Mouse (Mus musculus) CH12F3 (cell line): ENCODE results near the gene Eef2k.

Experiments used
- in situ Hi-C: fragments of 300-500 bp; cut with MboI; formaldehyde crosslinking; loops from 2 replicates; pipeline ENCODE4 v1.14.3; 2020; ENCODE audit warnings: low sequenced_read_pairs

The Eef2k gene

GRCm38 (mm10) chr7:120842345-120843036, at the start of gene Eef2k:
TSS of gene Eef2k (plus strand) at chr7:120842831.
- in situ Hi-C loops, result loop anchor here (5.0 kb wide), 1 partner anchor 65 kb away; no protein-coding TSS in a partner anchor

GRCm38 (mm10) chr7:120795544-120795943, 47.1 kb upstream of the Eef2k start:
- in situ Hi-C loops, result no loop called here

GRCm38 (mm10) chr7:120796369-120796768, 46.3 kb upstream of the Eef2k start:
- in situ Hi-C loops, result no loop called here

- in situ Hi-C loops, result no loop called here
Measured at GRCm38 (mm10) chr7:120803268-120803667, 39.4 kb upstream of the Eef2k start.

- in situ Hi-C loops, result no loop called here
Measured at GRCm38 (mm10) chr7:120809705-120810104, 32.9 kb upstream of the Eef2k start.

GRCm38 (mm10) chr7:120811834-120812415, 30.7 kb upstream of the Eef2k start, which contains the start of gene Gm5737:
TSS of gene Gm5737 (plus strand) at chr7:120812365.
- in situ Hi-C loops, result no loop called here

- in situ Hi-C loops, result no loop called here
Measured at GRCm38 (mm10) chr7:120817552-120817951, 25.1 kb upstream of the Eef2k start.

GRCm38 (mm10) chr7:120819386-120819785, 23.2 kb upstream of the Eef2k start:
- in situ Hi-C loops, result no loop called here

- in situ Hi-C loops, result no loop called here
Measured at GRCm38 (mm10) chr7:120823248-120823647, 19.4 kb upstream of the Eef2k start.

GRCm38 (mm10) chr7:120825097-120825496, 17.5 kb upstream of the Eef2k start:
- in situ Hi-C loops, result no loop called here

GRCm38 (mm10) chr7:120826408-120826807, 16.2 kb upstream of the Eef2k start:
- in situ Hi-C loops, result no loop called here

GRCm38 (mm10) chr7:120830431-120831381, 11.9 kb upstream of the Eef2k start:
- in situ Hi-C loops, result loop anchor here (5.0 kb wide), 1 partner anchor 158 kb away; the partner anchor contains the start of gene Pdzd9

- in situ Hi-C loops, result loop anchor here (5.0 kb wide), 1 partner anchor 162 kb away; the partner anchor contains the start of gene Pdzd9
Measured at GRCm38 (mm10) chr7:120834426-120834825, 8.2 kb upstream of the Eef2k start.

GRCm38 (mm10) chr7:120834863-120835372, 7.7 kb upstream of the Eef2k start:
- in situ Hi-C loops, result loop anchor here (5.0 kb wide), 1 partner anchor 163 kb away; the partner anchor contains the start of gene Pdzd9

- in situ Hi-C loops, result no loop called here
Measured at GRCm38 (mm10) chr7:120835449-120836359, 6.9 kb upstream of the Eef2k start.

- in situ Hi-C loops, result no loop called here
Measured at GRCm38 (mm10) chr7:120836361-120836760, 6.3 kb upstream of the Eef2k start.

- in situ Hi-C loops, result no loop called here
Measured at GRCm38 (mm10) chr7:120838436-120839160, 4.0 kb upstream of the Eef2k start.

GRCm38 (mm10) chr7:120839786-120840185, 2.8 kb upstream of the Eef2k start:
- in situ Hi-C loops, result loop anchor here (5.0 kb wide), 1 partner anchor 68 kb away; no protein-coding TSS in a partner anchor

GRCm38 (mm10) chr7:120843037-120843621, 498 bp downstream of the Eef2k start:
- in situ Hi-C loops, result loop anchor here (5.0 kb wide), 1 partner anchor 64 kb away; no protein-coding TSS in a partner anchor
